Mouse (Mus musculus) forebrain, embryonic 14.5 days (tissue): ENCODE measurements at regions not wholly inside any gene's neighbourhood (a gene's known extent, or its start where the extent isn't known, plus 50 kb on each side); places are given as distances from the start of the nearest gene placed in this dataset.
"Not testable (repeated sequence)": the region's sequence is repeated elsewhere in the genome, so short reads cannot be mapped to it uniquely, and the experiment has no call there.

Source experiments
- ATAC-seq: fragments of 200-750 bp; cut with Nextera tagmentation; 2 replicates; pipeline ENCODE4 v1.8.0; 2017; ENCODE audit warnings: mild to moderate bottlenecking, moderate library complexity
- DNase-seq: peaks from one replicate; pipeline ENCODE4 v3.0.0-alpha.2; 2015; ENCODE audit warnings: low spot score
- H3K27ac ChIP-seq: fragments of 300-500 bp; sonication (generic); 2 replicates; pipeline ENCODE4 v1.5.1; 2014; ENCODE audit warnings: low read depth, mild to moderate bottlenecking, control low read depth, low read length, moderate library complexity
- H3K27me3 ChIP-seq: fragments of 300-500 bp; sonication (generic); replicated peaks from 2 replicates; pipeline ENCODE4 v1.6.1; 2014; ENCODE audit warnings: low read length, control low read depth, mixed read lengths; ENCODE audit not compliant: control insufficient read depth, insufficient read depth
- H3K36me3 ChIP-seq: fragments of 300-500 bp; sonication (generic); 2 replicates; pipeline ENCODE4 v1.6.1; 2014; ENCODE audit warnings: low read length, control low read depth; ENCODE audit not compliant: control insufficient read depth, insufficient read depth
- H3K4me1 ChIP-seq: fragments of 300-500 bp; sonication (generic); 2 replicates; pipeline ENCODE4 v1.6.1; 2014; ENCODE audit warnings: antibody characterized with exemption, low read length, control low read depth; ENCODE audit not compliant: control insufficient read depth, insufficient read depth
- H3K4me2 ChIP-seq: fragments of 300-500 bp; sonication (generic); 2 replicates; pipeline ENCODE4 v1.6.1; 2014; ENCODE audit warnings: mild to moderate bottlenecking, control low read depth, low read length
- H3K4me3 ChIP-seq: fragments of 300-500 bp; sonication (generic); 2 replicates; pipeline ENCODE4 v1.5.1; 2014; ENCODE audit warnings: low read depth, low read length, control low read depth
- H3K9ac ChIP-seq: fragments of 300-500 bp; sonication (generic); 2 replicates; pipeline ENCODE4 v1.6.1; 2014; ENCODE audit warnings: mild to moderate bottlenecking, low read length, control low read depth, moderate library complexity
- H3K9me3 ChIP-seq: fragments of 300-500 bp; sonication (generic); replicated peaks from 2 replicates; pipeline ENCODE4 v1.6.1; 2016; ENCODE audit warnings: low read length, control low read depth, mixed read lengths; ENCODE audit not compliant: control insufficient read depth
- WGBS: fragments of 180-500 bp; shearing (Covaris S2); extraction: QIAGEN DNeasy Blood & Tissue Kit; methylation state at CpG from one replicate; pipeline ENCODE4 v1.1.7; 2014; 5-methylcytosine and 5-hydroxymethylcytosine counted together

DNA sequence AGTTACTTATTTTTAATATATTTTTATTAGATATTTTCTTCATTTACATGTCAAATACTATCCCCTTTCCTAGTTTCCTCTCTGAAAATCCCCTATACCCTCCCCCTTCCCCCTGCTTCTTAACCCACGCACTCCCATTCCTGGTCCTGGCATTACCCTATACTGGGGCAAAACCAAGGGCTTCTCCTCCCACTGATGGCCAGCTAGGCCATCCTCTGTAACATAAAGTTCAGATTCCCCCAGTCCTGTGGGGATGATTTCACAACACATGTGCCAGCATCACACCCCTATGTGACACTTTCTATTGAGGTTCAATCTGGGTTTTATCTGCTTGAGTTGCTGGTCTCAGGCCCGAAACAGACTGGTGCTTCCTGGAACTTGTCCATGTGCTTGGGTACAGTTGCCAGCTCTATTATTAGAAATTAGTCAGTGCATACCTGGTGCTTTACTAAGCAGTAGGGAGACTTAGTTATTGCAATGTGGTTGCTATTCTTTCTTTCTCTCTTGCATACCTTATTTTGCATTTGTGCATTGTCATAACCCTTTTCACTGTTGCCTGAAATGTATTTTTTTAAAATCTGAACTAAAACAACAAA, 295.5 kb downstream of the Grxcr1 start:
- H3K4me2 ChIP-seq: no peak overlapping the region
- no peak overlapping the region for H3K9ac ChIP-seq
- H3K9me3 ChIP-seq: no peaks in the 10 kb centered on the region
- no peak for ATAC-seq
- H3K4me1 ChIP-seq: no peaks in the 10 kb centered on the region; the same call in 1 of the 2 replicates
- WGBS: 69% methylated on average over 2 of the region's 2 CpGs
- no peak overlapping the region for H3K4me3 ChIP-seq
- peak; percentile 33 for DNase-seq
- H3K36me3 ChIP-seq: no peaks in the 10 kb centered on the region
- no peaks in the 10 kb centered on the region for H3K27me3 ChIP-seq
- H3K27ac ChIP-seq: no peak overlapping the region

- no peak for DNase-seq
- Histone ChIP-seq H3K9ac (no peak overlapping the region), H3K4me1 (no peaks in the 10 kb centered on the region; the same call in 1 of the 2 replicates), H3K27ac (no peak overlapping the region), H3K4me2 (no peak overlapping the region), H3K4me3 (no peak overlapping the region), H3K27me3 (no peaks in the 10 kb centered on the region), H3K36me3 (no peaks in the 10 kb centered on the region), H3K9me3 (no peaks in the 10 kb centered on the region)
- WGBS: 81% methylated on average over 3 of the region's 3 CpGs
- no peak for ATAC-seq
These were observed 297.7 kb downstream of the Grxcr1 start for GRCm38 (mm10) chr5:68329311-68329710.

DNA sequence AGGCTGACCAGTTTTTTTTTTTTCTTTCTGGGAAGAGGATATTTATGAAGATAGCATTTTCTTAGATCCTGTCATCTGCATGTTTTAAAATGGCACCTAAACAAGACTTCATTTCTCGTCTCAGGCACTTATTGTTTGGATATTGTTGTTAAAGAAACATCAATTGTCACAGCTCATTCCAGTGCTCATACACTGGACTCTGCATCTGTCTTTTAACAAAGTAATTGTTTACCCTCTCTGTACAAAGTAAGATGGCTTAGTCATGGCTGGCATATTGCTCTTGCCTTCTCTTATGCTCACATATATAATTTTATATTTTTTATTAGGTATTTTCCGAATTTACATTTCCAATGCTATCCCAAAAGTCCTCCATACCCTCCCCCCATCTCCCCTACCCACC, 298.2 kb downstream of the Grxcr1 start:
- Histone ChIP-seq H3K36me3 (no peaks in the 10 kb centered on the region), H3K27ac (no peak overlapping the region), H3K4me3 (no peak overlapping the region), H3K4me1 (no peaks in the 10 kb centered on the region; the same call in 1 of the 2 replicates), H3K9ac (no peak overlapping the region), H3K9me3 (no peaks in the 10 kb centered on the region), H3K4me2 (no peak overlapping the region), H3K27me3 (no peaks in the 10 kb centered on the region)
- ATAC-seq (no peak), DNase-seq (no peak)
- 81% methylated on average over 2 of the region's 2 CpGs for WGBS

- no peak overlapping the region for H3K9ac ChIP-seq
- no peak for DNase-seq
- H3K27ac ChIP-seq: no peak overlapping the region
- no peak overlapping the region for H3K4me2 ChIP-seq
- 72% methylated on average over 2 of the region's 2 CpGs for WGBS
- ATAC-seq: no peak
- no peaks in the 10 kb centered on the region for H3K36me3 ChIP-seq
- no peak overlapping the region for H3K4me3 ChIP-seq
- H3K4me1 ChIP-seq: no peaks in the 10 kb centered on the region
- no peaks in the 10 kb centered on the region for H3K27me3 ChIP-seq
- H3K9me3 ChIP-seq: no peaks in the 10 kb centered on the region
These were observed 319.3 kb downstream of the Grxcr1 start for GRCm38 (mm10) chr5:68350921-68351320.

DNA sequence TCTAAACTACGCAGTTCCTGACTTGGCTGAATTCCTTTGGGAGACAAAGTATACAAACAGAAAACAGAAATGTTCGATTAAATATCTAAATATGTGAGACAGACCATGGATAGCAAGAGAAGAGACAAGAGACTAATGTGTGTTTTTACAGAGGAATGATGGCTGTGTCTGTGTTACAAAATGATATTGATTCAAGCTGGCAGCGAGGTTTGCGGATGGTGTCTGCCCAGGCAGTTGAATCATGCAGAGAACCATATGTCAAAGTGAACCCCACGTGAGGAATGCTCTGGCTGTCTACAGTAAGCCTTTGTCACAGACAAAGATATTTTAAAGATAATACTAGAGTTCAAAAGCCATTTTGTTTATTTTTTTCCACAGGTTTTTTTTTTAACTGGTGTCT, 320.2 kb downstream of the Grxcr1 start:
- Histone ChIP-seq H3K4me1 (no peaks in the 10 kb centered on the region), H3K36me3 (no peaks in the 10 kb centered on the region), H3K27me3 (no peaks in the 10 kb centered on the region), H3K27ac (no peak overlapping the region), H3K4me2 (no peak overlapping the region), H3K9me3 (no peaks in the 10 kb centered on the region), H3K9ac (no peak overlapping the region), H3K4me3 (no peak overlapping the region)
- ATAC-seq (peak; percentile 81; the same call in 1 of the 2 replicates), DNase-seq (peak; percentile 62)
- 73% methylated on average over 5 of the region's 5 CpGs for WGBS

DNA sequence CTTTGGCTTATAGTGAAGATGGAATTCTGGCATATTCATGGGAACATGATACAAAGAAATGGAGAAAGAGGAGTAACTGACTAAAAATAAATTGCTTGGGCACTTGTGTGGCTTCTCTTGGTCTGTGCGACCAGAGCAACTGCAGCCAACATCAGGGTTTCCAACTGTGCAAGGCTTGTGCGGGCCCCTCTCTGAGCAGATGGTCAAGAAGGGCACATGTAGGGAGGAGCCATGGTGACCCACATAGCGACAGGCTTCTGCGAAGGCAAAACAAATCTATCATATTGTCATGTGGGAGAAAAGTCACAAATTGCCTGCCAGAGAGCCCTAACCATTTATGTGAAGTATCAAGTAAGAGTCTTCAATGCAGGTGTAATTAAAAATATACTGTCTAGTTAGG, 321.6 kb downstream of the Grxcr1 start:
- no peak overlapping the region for H3K9ac ChIP-seq
- DNase-seq: no peak
- H3K27ac ChIP-seq: no peak overlapping the region
- no peak for ATAC-seq
- WGBS: 89% methylated on average over 4 of the region's 4 CpGs
- no peak overlapping the region for H3K4me3 ChIP-seq
- H3K9me3 ChIP-seq: no peaks in the 10 kb centered on the region
- no peaks in the 10 kb centered on the region for H3K36me3 ChIP-seq
- H3K4me2 ChIP-seq: no peak overlapping the region
- no peaks in the 10 kb centered on the region for H3K4me1 ChIP-seq
- no peaks in the 10 kb centered on the region for H3K27me3 ChIP-seq

DNA sequence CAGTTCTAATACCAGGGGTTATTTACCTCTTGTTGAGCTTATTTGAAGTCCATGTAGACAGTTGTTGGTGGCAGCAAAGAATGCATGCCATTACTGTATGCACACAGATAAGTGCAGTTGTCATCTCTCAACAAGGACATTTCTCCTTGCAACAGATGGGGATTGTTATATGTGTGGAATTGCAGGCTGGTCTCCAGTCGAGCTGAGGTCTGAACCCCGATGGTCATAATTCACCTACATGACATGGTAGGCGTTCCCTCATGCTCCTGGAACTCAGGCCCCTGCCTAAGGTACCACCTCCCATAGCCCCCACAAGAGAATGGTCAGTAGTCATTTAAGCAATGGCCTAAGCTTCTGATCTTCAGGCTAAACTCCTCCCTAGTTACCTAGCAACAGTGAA, 322.2 kb downstream of the Grxcr1 start:
- not testable (repeated sequence) for H3K27me3 ChIP-seq, DNase-seq, H3K36me3 ChIP-seq, H3K4me3 ChIP-seq, H3K9me3 ChIP-seq, H3K9ac ChIP-seq, H3K4me2 ChIP-seq, ATAC-seq, H3K27ac ChIP-seq, H3K4me1 ChIP-seq
- 91% methylated on average over 3 of the region's 3 CpGs for WGBS

GRCm38 (mm10) chr5:68361581-68362211, 330.1 kb downstream of the Grxcr1 start:
- Histone ChIP-seq H3K4me1 (no peaks in the 10 kb centered on the region), H3K4me2 (no peak overlapping the region), H3K27me3 (no peaks in the 10 kb centered on the region), H3K27ac (no peak overlapping the region), H3K4me3 (no peak overlapping the region), H3K9me3 (no peaks in the 10 kb centered on the region), H3K9ac (no peak overlapping the region), H3K36me3 (no peaks in the 10 kb centered on the region)
- DNase-seq (no peak), ATAC-seq (no peak)
- 83% methylated on average over 3 of the region's 3 CpGs for WGBS

- WGBS: 84% methylated on average over 2 of the region's 2 CpGs
- Histone ChIP-seq H3K36me3 (no peaks in the 10 kb centered on the region), H3K4me2 (no peak overlapping the region), H3K4me1 (no peaks in the 10 kb centered on the region), H3K9me3 (no peaks in the 10 kb centered on the region), H3K27me3 (no peaks in the 10 kb centered on the region), H3K4me3 (no peak overlapping the region), H3K27ac (no peak overlapping the region), H3K9ac (no peak overlapping the region)
- no peak for DNase-seq
- ATAC-seq: no peak
These were observed 341.4 kb downstream of the Grxcr1 start for GRCm38 (mm10) chr5:68373082-68373481.
